Mouse (Mus musculus) thymus, adult 2 months (tissue): Measurements from ENCODE around the gene Baz2b. TPM values are rescaled to one million over a fixed set of nuclear protein-coding genes. Genes with fewer than 3 reads are reported as not detected.

Source experiments
- DNase-seq: peaks from one replicate; pipeline ENCODE4 v3.0.0; 2021
- H3K27ac ChIP-seq: fragments of 200-500 bp; 2 replicates; pipeline ENCODE4 v1.5.1; 2012; ENCODE audit warnings: low read length, control low read depth; ENCODE audit not compliant: control insufficient read depth, insufficient read depth
- H3K27me3 ChIP-seq: fragments of 200-500 bp; 2 replicates; pipeline ENCODE4 v1.6.1; 2012; ENCODE audit warnings: mild to moderate bottlenecking, low read length, moderate library complexity, mixed read lengths; ENCODE audit not compliant: control insufficient read depth, insufficient read depth
- H3K36me3 ChIP-seq: fragments of 200-500 bp; 2 replicates; pipeline ENCODE4 v1.6.1; 2012; ENCODE audit warnings: mild to moderate bottlenecking, low read length, moderate library complexity; ENCODE audit not compliant: control insufficient read depth, insufficient read depth
- H3K4me1 ChIP-seq: fragments of 200-500 bp; replicated peaks from 2 replicates; pipeline ENCODE4 v1.6.1; 2012; ENCODE audit warnings: low read length; ENCODE audit not compliant: control insufficient read depth, insufficient read depth
- H3K4me3 ChIP-seq: fragments of 200-500 bp; 2 replicates; pipeline ENCODE4 v1.5.1; 2012; ENCODE audit warnings: mild to moderate bottlenecking, low read length, control low read depth, moderate library complexity; ENCODE audit not compliant: control insufficient read depth, insufficient read depth
- CTCF ChIP-seq: fragments of 200-500 bp; IDR thresholded peaks from 2 replicates; pipeline ENCODE4 v1.5.1; 2012; ENCODE audit warnings: mild to moderate bottlenecking, control low read depth, low read length, moderate library complexity, borderline replicate concordance; ENCODE audit not compliant: control insufficient read depth, poor library complexity, insufficient read depth; ENCODE audit errors: extremely low read depth
- POLR2A ChIP-seq: fragments of 200-500 bp; IDR thresholded peaks from 2 replicates; pipeline ENCODE4 v1.6.1; 2012; ENCODE audit warnings: mild to moderate bottlenecking, low read length, control low read depth, moderate library complexity; ENCODE audit not compliant: control insufficient read depth, poor library complexity, insufficient read depth; ENCODE audit errors: extremely low read depth
- WGBS: fragments of 180-500 bp; shearing (Covaris S2); methylation state at CpG from one replicate; pipeline ENCODE4 v1.1.7; 2018; 5-methylcytosine and 5-hydroxymethylcytosine counted together
- polyA plus RNA-seq: library from polyadenylated mRNA; depleted of rRNA; stranded (reverse); fragments of >200 nt; gene quantifications from 2 replicates; pipeline ENCODE4 v1.2.3, GENCODE M21; 2012

Gene Baz2b
- polyA plus RNA-seq, 1 experiment, result 25.9 TPM

DNA sequence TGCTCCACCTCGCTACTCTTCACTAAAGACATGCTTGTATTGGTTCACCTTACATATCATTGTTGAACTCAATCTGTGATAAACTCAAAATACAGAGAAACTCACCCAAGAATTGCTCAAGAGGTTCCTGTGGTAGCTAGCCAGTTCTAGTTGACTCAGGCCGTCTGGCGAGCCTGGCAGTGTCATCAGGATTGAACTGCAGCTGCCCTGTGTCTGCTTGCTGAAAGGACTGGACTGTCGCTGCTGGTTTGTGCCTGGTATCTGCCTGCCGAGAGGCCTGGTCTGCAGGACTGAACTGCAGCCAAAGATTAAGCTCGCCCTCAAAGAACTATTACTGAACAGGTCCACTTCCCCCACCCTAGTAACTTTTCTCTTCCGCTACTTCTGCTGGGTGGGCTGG is 313.2 kb downstream of the Baz2b start:
- Histone ChIP-seq H3K27me3 (no peaks in the 10 kb centered on the region), H3K36me3 (peaks cover 12% of the 10 kb centered on the region), H3K4me3 (no peak overlapping the region), H3K27ac (no peak overlapping the region), H3K4me1 (no peaks in the 10 kb centered on the region)
- 98% methylated on average over 7 of the region's 7 CpGs for WGBS
- no peak for DNase-seq
- no peak for TF ChIP-seq CTCF
- no peak for TF ChIP-seq POLR2A

DNA sequence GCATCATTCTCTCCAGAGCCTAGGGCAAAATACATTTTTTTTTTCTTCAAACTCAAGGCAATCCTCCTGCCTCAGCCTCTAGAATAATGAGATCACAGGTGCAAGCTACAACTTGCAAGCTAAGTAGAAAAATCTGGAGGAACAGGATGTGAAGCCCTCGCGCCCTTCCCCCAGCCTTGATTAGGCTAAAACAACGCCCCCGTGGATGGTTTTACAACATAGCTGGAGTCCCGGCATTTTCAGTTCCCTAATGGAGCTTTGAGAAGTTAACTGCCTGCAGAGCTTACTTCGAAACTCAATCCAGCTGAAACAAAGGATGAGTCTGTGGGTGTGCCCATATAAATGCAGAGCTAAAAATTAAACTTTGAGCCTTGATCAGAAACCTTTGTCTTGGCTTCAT is 319.9 kb downstream of the Baz2b start:
- DNase-seq, result no peak
- no peak for TF ChIP-seq CTCF
- no peak for TF ChIP-seq POLR2A

DNA sequence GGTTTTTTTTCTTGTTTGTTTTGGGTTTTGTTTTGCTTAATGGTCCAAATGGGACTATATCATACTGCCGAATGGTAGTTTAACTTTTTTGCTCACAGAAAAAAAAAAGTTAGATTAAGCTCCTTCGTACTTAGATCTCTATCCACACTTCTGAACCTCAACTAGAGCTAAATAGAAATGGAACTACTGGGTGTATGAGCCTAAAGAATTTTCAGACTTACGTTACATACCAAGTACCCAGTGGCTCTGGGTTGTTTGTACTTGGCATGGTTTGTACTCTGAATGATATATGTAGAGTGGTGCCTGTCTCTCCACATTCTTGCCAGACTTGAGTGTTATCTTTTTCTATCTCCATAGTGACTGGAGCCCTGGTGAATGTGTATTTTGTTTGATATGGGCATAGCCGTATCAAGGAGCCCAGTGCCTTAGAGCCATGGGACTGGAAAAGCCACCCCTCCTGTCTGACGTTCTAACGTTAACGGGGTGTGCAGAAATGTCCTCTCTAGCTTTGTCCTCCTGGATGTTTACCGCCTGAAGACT is 326.8 kb downstream of the Baz2b start:
- Histone ChIP-seq H3K4me1 (peaks cover 4% of the 10 kb centered on the region), H3K4me3 (peak overlapping the region; percentile 89; the same call in 1 of the 2 replicates), H3K27ac (no peak overlapping the region), H3K27me3 (no peaks in the 10 kb centered on the region), H3K36me3 (no peaks in the 10 kb centered on the region)
- TF ChIP-seq CTCF (no peak), POLR2A (no peak)
- no peak for DNase-seq
- 68% methylated on average over 8 of the region's 8 CpGs for WGBS

More for the DNA sequence above, 319.9 kb downstream of the Baz2b start:
- 85% methylated on average over 6 of the region's 6 CpGs for WGBS
- Histone ChIP-seq H3K36me3 (no peaks in the 10 kb centered on the region), H3K4me3 (no peak overlapping the region), H3K4me1 (no peaks in the 10 kb centered on the region), H3K27me3 (no peaks in the 10 kb centered on the region), H3K27ac (no peak overlapping the region)

DNA sequence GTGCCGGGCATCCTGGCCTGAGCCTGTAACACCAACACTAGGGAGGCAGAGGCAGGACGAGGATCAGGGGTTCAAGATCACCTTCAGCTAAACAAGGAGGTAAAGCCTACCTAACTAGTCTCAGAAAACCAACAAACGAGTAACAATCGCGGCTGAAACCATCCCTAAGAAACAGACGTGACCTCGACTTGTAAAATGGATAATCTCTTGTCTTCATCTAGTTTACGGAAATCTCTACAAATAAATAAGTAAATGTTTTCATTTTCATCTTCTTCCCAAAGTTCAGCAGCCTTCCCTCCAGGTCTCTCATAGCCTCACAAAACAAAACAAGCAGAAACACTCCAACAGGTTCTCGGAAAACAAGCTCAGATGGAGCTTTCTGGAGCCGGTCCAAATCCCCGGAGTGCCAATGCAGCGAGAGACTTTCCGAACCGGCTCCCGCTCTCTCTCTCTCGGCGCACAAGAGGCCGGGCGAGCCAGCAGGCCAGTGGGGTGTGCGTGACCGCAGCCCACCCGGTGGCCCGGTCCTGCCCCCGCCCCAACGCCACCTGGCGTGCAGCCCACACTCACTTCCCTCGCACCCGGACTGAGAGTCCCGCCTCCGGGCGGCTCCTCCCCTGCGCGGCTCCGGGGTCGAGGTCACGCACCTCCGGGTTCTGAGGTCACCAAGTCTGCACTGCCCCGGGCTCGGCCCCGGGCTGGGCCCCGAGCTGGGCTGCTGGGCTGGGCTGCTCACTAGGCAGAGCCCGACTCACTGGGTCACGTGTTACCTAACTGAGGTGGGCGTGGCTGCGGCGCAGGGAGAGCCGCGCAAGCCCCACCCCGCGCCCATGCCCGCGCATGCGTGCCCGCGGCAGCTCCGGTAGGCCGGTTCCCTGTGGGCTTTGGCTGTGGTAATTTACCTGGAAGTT is 327.6 kb downstream of the Baz2b start, which contains the start of gene Wdsub1:
Gene Wdsub1, minus strand, starts transcription at position 761 of the 911 bp plus-strand sequence.
- Histone ChIP-seq H3K27ac (no peak within 1 kb of the TSS), H3K4me3 (peak within 1 kb of the TSS; percentile 89), H3K36me3 (no peaks in the 10 kb centered on the region), H3K27me3 (no peaks in the 10 kb centered on the region), H3K4me1 (peaks cover 9% of the 10 kb centered on the region)
- TF ChIP-seq POLR2A (peak; percentile 32; the same call in 1 of the 2 replicates), CTCF (peak; percentile 66; the same call in 1 of the 2 replicates)
- WGBS, result 1% methylated on average over 57 of the region's 57 CpGs
- peak; percentile 93 for DNase-seq

GRCm38 (mm10) chr2:59881404-59881803 is 328.2 kb downstream of the Baz2b start:
- no peak for DNase-seq
- H3K27me3 ChIP-seq, result no peaks in the 10 kb centered on the region
- H3K4me3 ChIP-seq, result no peak overlapping the region
- no peak overlapping the region for H3K27ac ChIP-seq
- no peaks in the 10 kb centered on the region for H3K36me3 ChIP-seq
- 13% methylated on average over 6 of the region's 6 CpGs for WGBS
- H3K4me1 ChIP-seq, result peaks cover 9% of the 10 kb centered on the region
- no peak for TF ChIP-seq CTCF
- TF ChIP-seq POLR2A, result no peak

- Histone ChIP-seq H3K4me1 (peaks cover 9% of the 10 kb centered on the region), H3K36me3 (no peaks in the 10 kb centered on the region), H3K4me3 (no peak overlapping the region), H3K27me3 (no peaks in the 10 kb centered on the region), H3K27ac (no peak overlapping the region)
- TF ChIP-seq CTCF, result no peak
- no peak for TF ChIP-seq POLR2A
- no peak for DNase-seq
- WGBS, result 92% methylated on average over 19 of the region's 19 CpGs
These were observed 331.4 kb downstream of the Baz2b start for GRCm38 (mm10) chr2:59878221-59878620.
